16 mouse cellular contexts compared by ENCODE assay signal in the genomic region with DNA sequence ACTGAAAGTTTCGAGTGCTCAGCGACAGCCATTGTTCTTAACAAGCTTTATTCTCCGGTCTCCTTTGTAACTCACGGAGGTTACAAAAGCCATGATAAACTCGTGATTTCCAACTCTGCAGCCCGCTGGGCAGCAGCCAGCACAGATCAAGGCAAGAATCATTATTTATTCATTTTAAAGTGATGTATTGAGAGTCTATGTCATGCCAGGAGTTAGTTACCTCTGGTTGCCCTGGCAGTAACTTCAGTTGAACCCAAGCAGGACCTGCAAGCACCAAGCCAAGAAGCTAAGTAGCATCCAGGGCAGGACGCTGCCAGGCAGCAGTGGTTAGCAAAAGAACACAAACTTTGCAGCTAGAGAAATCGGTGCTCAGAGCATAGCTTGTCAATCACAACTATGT. TPM values are rescaled to one million over a fixed set of nuclear protein-coding genes. Genes with fewer than 3 reads are reported as not detected.
DNase-seq lines count a peak whose midpoint lies in the region; ATAC-seq and TF ChIP-seq lines count a peak whose summit lies in the region.
"Had no signal": no experiment of that assay in that cellular context is flagged by ENCODE, and none has a peak within 500 bp of the region (broad histone marks: within the 10 kb centered on the region; RNA-seq: fewer than 3 reads in every experiment).

No protein-coding gene starts in this region.

- intact Hi-C loops in heart, postnatal 25 days (cut with DNase I): loop anchor here (5.0 kb wide), 1 partner anchor 70 kb away; no protein-coding TSS in a partner anchor
- intact Hi-C loops in left cerebral cortex, adult 2 months (cut with DNase I): loop anchor here (5.0 kb wide), 1 partner anchor 720 kb away; no protein-coding TSS in a partner anchor

- WGBS in heart, embryonic 10.5 days: 76% methylated on average over 8 of the region's 8 CpGs
- 48% methylated on average over 8 of the region's 8 CpGs for WGBS in kidney, adult 2 months
- WGBS in midbrain, embryonic 10.5 days: 31% methylated on average over 8 of the region's 8 CpGs
- WGBS in midbrain, embryonic 14.5 days: 14% methylated on average over 8 of the region's 8 CpGs

- H3K9me3 ChIP-seq in heart, embryonic 10.5 days: no peaks in the 10 kb centered on the region
- no peaks in the 10 kb centered on the region for H3K9me3 ChIP-seq in midbrain, embryonic 10.5 days (replicated peaks)
- H3K9me3 ChIP-seq in midbrain, embryonic 14.5 days (ENCODE audit: control insufficient read depth, low read length): peaks cover 4% of the 10 kb centered on the region; the same call in 1 of the 2 replicates
- H3K9me3 ChIP-seq: embryonic facial prominence, embryonic 10.5 days; heart, embryonic 13.5 days; hindbrain, embryonic 15.5 days had no signal

- peak; percentile 50 for DNase-seq in heart, embryonic 10.5 days (ENCODE audit: low spot score)
- DNase-seq in heart, postnatal 25 days (ENCODE audit: low spot score): no peak
- DNase-seq in kidney, adult 2 months: peak; percentile 72
- no peak for DNase-seq in kidney, postnatal 14 days
- peak; percentile 14 for DNase-seq in midbrain, embryonic 10.5 days (ENCODE audit: low spot score)
- DNase-seq in midbrain, embryonic 14.5 days: no peak
- DNase-seq in left cerebral cortex, adult 2 months (ENCODE audit: extremely low spot score in 1 of 2, low spot score in 2 of 2): no peak
- DNase-seq: adrenal gland, adult 8-10 months; adrenal gland, postnatal 36 days; cerebellum, adult 2 months; cerebellum, postnatal 10 days; forebrain, postnatal 0 days; gastrocnemius, postnatal 14 days had no signal

- no peak for ATAC-seq in midbrain, embryonic 14.5 days (ENCODE audit: low FRiP score, low TSS enrichment)
- ATAC-seq: forebrain, postnatal 0 days had no signal

- no peaks in the 10 kb centered on the region for H3K36me3 ChIP-seq in heart, embryonic 10.5 days
- H3K36me3 ChIP-seq in kidney, adult 2 months (ENCODE audit: control insufficient read depth, insufficient read depth, low read length): no peaks in the 10 kb centered on the region
- H3K36me3 ChIP-seq in midbrain, embryonic 10.5 days: no peaks in the 10 kb centered on the region
- H3K36me3 ChIP-seq in midbrain, embryonic 14.5 days (ENCODE audit: control insufficient read depth, insufficient read depth, low read length): no peaks in the 10 kb centered on the region
- H3K36me3 ChIP-seq: embryonic facial prominence, embryonic 10.5 days; heart, embryonic 13.5 days; hindbrain, embryonic 15.5 days had no signal

- no peak overlapping the region for H3K4me3 ChIP-seq in heart, embryonic 10.5 days
- no peak overlapping the region for H3K4me3 ChIP-seq in kidney, adult 2 months (ENCODE audit: insufficient read depth, low read depth, low read length)
- H3K4me3 ChIP-seq in midbrain, embryonic 10.5 days: no peak overlapping the region
- H3K4me3 ChIP-seq in midbrain, embryonic 14.5 days (replicated peaks; ENCODE audit: low read depth, low read length): no peak overlapping the region
- no peak overlapping the region for H3K4me3 ChIP-seq in left cerebral cortex, adult 2 months
- H3K4me3 ChIP-seq: embryonic facial prominence, embryonic 10.5 days; heart, embryonic 13.5 days; hindbrain, embryonic 15.5 days had no signal

- no peak overlapping the region for H3K27ac ChIP-seq in heart, embryonic 10.5 days
- H3K27ac ChIP-seq in kidney, adult 2 months (ENCODE audit: insufficient read depth, low read depth, low read length): no peak overlapping the region
- H3K27ac ChIP-seq in midbrain, embryonic 10.5 days (replicated peaks): peak overlapping the region; percentile 63; the same call in 1 of the 2 replicates
- no peak overlapping the region for H3K27ac ChIP-seq in midbrain, embryonic 14.5 days (replicated peaks; ENCODE audit: low read depth, low read length)
- no peak overlapping the region for H3K27ac ChIP-seq in left cerebral cortex, adult 2 months
- H3K27ac ChIP-seq: heart, embryonic 13.5 days; hindbrain, embryonic 15.5 days had no signal

- no peak overlapping the region for H3K4me2 ChIP-seq in midbrain, embryonic 14.5 days (ENCODE audit: low read length)
- H3K4me2 ChIP-seq: heart, embryonic 13.5 days; hindbrain, embryonic 15.5 days had no signal

- no peaks in the 10 kb centered on the region for H3K27me3 ChIP-seq in heart, embryonic 10.5 days (ENCODE audit: insufficient read depth, poor library complexity, severe bottlenecking)
- H3K27me3 ChIP-seq in kidney, adult 2 months (replicated peaks; ENCODE audit: control insufficient read depth, insufficient read depth, low read length): no peaks in the 10 kb centered on the region
- H3K27me3 ChIP-seq in midbrain, embryonic 10.5 days (ENCODE audit: low read depth, poor library complexity, severe bottlenecking): peaks cover 9% of the 10 kb centered on the region; the same call in 1 of the 2 replicates
- H3K27me3 ChIP-seq in midbrain, embryonic 14.5 days (ENCODE audit: control insufficient read depth, insufficient read depth, low read length): no peaks in the 10 kb centered on the region
- H3K27me3 ChIP-seq: heart, embryonic 13.5 days; hindbrain, embryonic 15.5 days had no signal

- TF ChIP-seq CTCF in kidney, adult 2 months (conservative IDR thresholded peaks at IDR 0.05; ENCODE audit: insufficient read depth, insufficient read length, low read depth, low read length): no peak
- TF ChIP-seq CTCF in left cerebral cortex, adult 2 months (IDR thresholded peaks at IDR 0.05): no peak

- H3K9ac ChIP-seq in midbrain, embryonic 14.5 days (replicated peaks; ENCODE audit: low read length): no peak overlapping the region
- H3K9ac ChIP-seq: forebrain, postnatal 0 days; heart, embryonic 13.5 days; hindbrain, embryonic 15.5 days had no signal

- H3K4me1 ChIP-seq in heart, embryonic 10.5 days: peaks cover 34% of the 10 kb centered on the region
- H3K4me1 ChIP-seq in kidney, adult 2 months (ENCODE audit: control insufficient read depth, insufficient read depth, low read length): peaks cover 38% of the 10 kb centered on the region
- H3K4me1 ChIP-seq in midbrain, embryonic 10.5 days: peaks cover 42% of the 10 kb centered on the region
- H3K4me1 ChIP-seq in midbrain, embryonic 14.5 days (ENCODE audit: control insufficient read depth, insufficient read depth, low read length): peaks cover 6% of the 10 kb centered on the region; the same call in 1 of the 2 replicates

- no peak for TF ChIP-seq POLR2A in kidney, adult 2 months (IDR thresholded peaks at IDR 0.05; ENCODE audit: low read depth, low read length)

RNA-seq across cellular contexts. Expression of gene Ddx1, which starts 41.9 kb away (rescaled TPM):
- polyA plus RNA-seq in heart, embryonic 10.5 days (2016; fragmentation: Nextera tagmentation; extraction: Ambion mirVana): 138 and 165 TPM in 2 replicates
- 10 to 100 TPM; 72.1 to 81.2 TPM for total RNA-seq in heart, postnatal 25 days (2021)
- 8.9 and 12.1 TPM in 2 replicates for polyA plus RNA-seq in kidney, adult 2 months (2012; rRNA removed)
- polyA plus RNA-seq in midbrain, embryonic 10.5 days (2016; fragmentation: Nextera tagmentation; extraction: Ambion mirVana): 194 and 202 TPM in 2 replicates
- polyA plus RNA-seq in midbrain, embryonic 14.5 days (2014; fragmentation: Nextera tagmentation; extraction: Ambion mirVana): 130 and 157 TPM in 2 replicates
- total RNA-seq in left cerebral cortex, adult 2 months (2021): 100 to 1,000 TPM; 114 to 129 TPM

Comparison
In these comparisons a context has a peak if more than half of its experiments do, and no peak if none do; other contexts are left out.
1. DNase-seq: peak in heart, embryonic 10.5 days (single experiment), kidney, adult 2 months (single experiment) and midbrain, embryonic 10.5 days (single experiment); none in heart, postnatal 25 days (single experiment), kidney, postnatal 14 days (single experiment), midbrain, embryonic 14.5 days (single experiment) and left cerebral cortex, adult 2 months (0 of 2).